Mouse (Mus musculus): ENCODE results near the gene Fam241a. TPM values are rescaled to one million over a fixed set of nuclear protein-coding genes. Genes with fewer than 3 reads are reported as not detected.

Gene Fam241a
- polyA plus RNA-seq, 1 experiment from 2014 or later: 11.9 TPM

DNA sequence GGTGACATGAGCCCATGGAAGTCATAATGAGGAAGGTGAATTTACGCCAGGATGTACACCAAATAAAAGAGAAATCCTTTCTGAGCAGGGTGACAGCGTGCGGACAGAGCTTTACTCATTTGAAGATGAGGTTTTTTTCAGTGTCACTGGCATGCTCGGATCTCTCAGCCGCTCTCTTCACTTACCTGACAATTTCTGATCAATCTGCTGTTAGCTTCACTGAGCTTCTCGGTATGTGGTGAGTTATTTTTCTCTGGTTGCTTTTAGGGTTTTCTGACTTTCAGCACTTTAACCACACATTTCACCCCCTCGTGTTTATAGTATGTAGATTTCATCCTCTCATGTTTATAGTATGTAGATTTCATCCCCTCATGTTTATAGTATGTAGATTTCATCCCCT, 21.1 kb downstream of the Fam241a start:
- Histone ChIP-seq H3K9ac (no peak overlapping the region), H3K4me2 (replicated peaks) (no peak overlapping the region), H3K4me3 (replicated peaks) (no peak overlapping the region), H3K9me3 (replicated peaks) (no peaks in the 10 kb centered on the region), H3K36me3 (no peaks in the 10 kb centered on the region), H3K4me1 (no peaks in the 10 kb centered on the region), H3K27me3 (no peaks in the 10 kb centered on the region), H3K27ac (replicated peaks) (no peak overlapping the region)
- ATAC-seq (ENCODE audit: insufficient number of reproducible peaks, low FRiP score, low TSS enrichment, low read depth): no peak
- 77% methylated on average over 7 of the region's 7 CpGs for WGBS

DNA sequence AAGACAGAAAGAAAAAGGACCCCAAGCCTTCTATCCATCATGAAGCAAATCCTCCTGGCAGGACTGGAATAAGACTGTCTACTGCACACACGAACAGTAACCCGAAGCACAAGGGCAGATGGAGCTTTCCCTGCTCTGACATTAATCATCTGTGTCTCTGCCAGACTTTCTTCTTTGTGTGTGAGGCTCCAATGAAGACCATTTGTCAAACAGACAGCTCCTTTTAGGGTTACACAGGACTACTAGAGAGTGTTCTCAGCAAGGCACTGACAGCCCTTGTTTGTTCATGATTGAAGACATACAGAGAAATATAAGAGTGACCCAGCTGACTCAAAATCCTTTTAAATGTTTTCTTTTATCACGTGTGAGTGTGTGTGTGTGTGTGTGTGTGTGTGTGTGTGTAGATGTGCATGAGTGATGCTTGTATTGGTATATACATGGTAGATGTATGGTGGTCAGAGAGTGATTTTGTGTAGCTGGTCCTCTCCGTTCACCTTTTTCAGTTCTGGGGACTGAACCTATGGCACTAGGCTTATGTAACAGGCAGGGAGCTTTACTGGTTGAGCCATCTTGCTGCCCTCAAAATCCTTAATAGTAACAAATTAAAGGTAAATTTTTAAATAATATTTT, 21.8 kb downstream of the Fam241a start:
- no peaks in the 10 kb centered on the region for H3K27me3 ChIP-seq
- no peak overlapping the region for H3K4me3 ChIP-seq (replicated peaks)
- WGBS: 46% methylated on average over 4 of the region's 4 CpGs
- H3K36me3 ChIP-seq: no peaks in the 10 kb centered on the region
- no peak overlapping the region for H3K27ac ChIP-seq (replicated peaks)
- H3K4me2 ChIP-seq (replicated peaks): no peak overlapping the region
- no peaks in the 10 kb centered on the region for H3K4me1 ChIP-seq
- H3K9ac ChIP-seq: no peak overlapping the region
- no peaks in the 10 kb centered on the region for H3K9me3 ChIP-seq (replicated peaks)
- ATAC-seq (ENCODE audit: insufficient number of reproducible peaks, low FRiP score, low TSS enrichment, low read depth): no peak

DNA sequence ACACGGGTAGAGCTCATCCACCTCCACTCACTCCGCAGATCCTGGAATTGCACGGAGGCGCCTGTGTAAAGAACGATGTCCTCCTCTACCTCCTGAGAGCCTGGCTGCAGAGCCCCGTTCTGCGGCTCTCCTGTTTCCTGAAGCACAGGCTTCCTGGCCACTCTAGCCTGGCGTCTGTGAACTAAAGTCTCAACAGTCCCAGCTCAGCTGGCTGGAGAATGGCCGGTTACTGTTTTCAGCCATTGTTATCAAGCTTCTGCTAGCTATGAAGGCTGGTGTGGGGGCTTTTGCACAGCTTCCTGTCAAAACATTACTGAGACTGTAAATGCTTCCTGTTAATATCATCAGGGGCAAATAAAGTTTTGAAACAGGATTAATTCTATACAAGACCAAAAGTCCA, 24.5 kb downstream of the Fam241a start:
- Histone ChIP-seq H3K4me1 (no peaks in the 10 kb centered on the region), H3K36me3 (no peaks in the 10 kb centered on the region), H3K27ac (replicated peaks) (no peak overlapping the region), H3K9ac (no peak overlapping the region), H3K4me3 (replicated peaks) (no peak overlapping the region), H3K4me2 (replicated peaks) (no peak overlapping the region), H3K9me3 (replicated peaks) (no peaks in the 10 kb centered on the region), H3K27me3 (no peaks in the 10 kb centered on the region)
- no peak for ATAC-seq (ENCODE audit: insufficient number of reproducible peaks, low FRiP score, low TSS enrichment, low read depth)
- WGBS: 82% methylated on average over 9 of the region's 9 CpGs

DNA sequence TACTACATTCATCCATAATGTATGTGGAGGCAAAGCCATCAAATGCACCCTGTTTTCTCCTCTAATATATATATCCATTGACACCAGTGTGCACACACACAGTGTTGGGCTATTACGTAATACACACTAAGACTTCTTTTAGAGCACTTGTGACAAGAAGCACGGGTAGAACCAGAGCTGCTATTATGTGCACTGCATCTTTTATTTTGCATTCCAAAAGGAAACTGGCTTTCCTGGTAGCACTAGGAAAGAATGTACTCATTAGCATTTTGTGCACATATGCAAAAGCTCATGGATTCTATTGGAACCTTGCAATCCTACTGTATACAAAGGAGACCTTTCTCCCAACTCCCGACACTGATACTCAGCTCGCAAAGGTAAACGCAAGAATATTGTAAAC, 27.2 kb downstream of the Fam241a start:
- H3K27me3 ChIP-seq: no peaks in the 10 kb centered on the region
- H3K36me3 ChIP-seq: no peaks in the 10 kb centered on the region
- H3K9ac ChIP-seq: no peak overlapping the region
- H3K4me1 ChIP-seq: no peaks in the 10 kb centered on the region
- no peak for ATAC-seq (ENCODE audit: insufficient number of reproducible peaks, low FRiP score, low TSS enrichment, low read depth)
- H3K27ac ChIP-seq (replicated peaks): no peak overlapping the region
- H3K9me3 ChIP-seq (replicated peaks): no peaks in the 10 kb centered on the region
- H3K4me3 ChIP-seq (replicated peaks): no peak overlapping the region
- H3K4me2 ChIP-seq (replicated peaks): no peak overlapping the region
- 61% methylated on average over 5 of the region's 5 CpGs for WGBS

DNA sequence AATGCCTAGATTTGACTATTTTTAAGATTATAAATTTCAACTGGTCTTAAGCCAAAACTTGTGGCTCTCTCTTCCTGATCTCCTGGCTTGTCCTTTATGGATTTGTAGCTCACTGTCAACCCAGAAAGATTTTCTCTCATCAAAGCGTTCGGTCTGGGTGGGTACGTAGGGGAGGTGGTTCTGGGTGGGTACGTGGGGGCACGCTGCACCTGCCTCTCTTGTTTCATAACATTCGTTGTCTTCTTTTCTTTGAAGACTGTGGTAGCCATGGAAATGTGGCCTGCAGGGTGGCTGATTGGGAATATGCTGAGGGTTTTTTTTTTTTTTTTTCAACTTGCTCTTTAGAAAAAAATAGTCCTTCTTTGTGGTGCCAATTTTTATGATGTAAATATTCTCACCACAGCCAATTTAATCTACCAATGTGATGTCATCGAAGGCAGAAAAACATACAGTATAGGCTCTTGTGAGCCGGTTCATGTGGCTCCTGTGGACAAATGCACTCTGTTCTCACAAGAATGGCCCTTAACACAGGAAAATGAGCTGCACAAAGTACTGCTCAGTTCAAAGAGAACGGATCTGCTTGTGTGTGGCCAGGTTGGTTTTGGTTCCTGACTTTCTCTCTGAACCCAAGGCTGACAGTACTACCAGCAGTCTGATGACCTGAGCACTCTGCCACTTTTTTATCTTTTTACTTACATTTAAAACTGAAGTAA, 27.9 kb downstream of the Fam241a start:
- no peak overlapping the region for H3K4me2 ChIP-seq (replicated peaks)

DNA sequence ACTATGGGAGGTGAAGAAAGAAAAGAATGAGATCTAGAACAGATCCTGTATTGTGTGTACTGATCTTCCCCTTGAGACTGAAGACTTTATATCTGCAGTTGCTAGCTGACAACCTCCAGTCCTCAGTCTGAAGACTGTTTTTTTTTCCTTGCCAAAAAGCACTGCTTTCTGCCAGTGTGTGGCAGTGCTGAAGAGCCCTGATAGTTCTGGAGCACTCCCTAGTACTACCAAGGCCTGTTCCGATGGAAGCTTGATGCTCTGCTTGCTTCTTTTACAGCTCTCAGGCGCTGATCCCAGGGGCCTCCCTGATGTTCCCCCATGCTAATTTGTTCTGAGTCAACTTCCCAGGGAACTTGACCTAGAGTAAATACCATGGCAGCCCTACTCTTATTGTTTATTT, 31.9 kb downstream of the Fam241a start:
- no peaks in the 10 kb centered on the region for H3K9me3 ChIP-seq (replicated peaks)
- 39% methylated on average over 2 of the region's 2 CpGs for WGBS
- H3K36me3 ChIP-seq: no peaks in the 10 kb centered on the region
- H3K9ac ChIP-seq: no peak overlapping the region
- H3K27me3 ChIP-seq: no peaks in the 10 kb centered on the region
- no peak overlapping the region for H3K4me2 ChIP-seq (replicated peaks)
- no peaks in the 10 kb centered on the region for H3K4me1 ChIP-seq
- no peak overlapping the region for H3K4me3 ChIP-seq (replicated peaks)
- no peak for ATAC-seq (ENCODE audit: insufficient number of reproducible peaks, low FRiP score, low TSS enrichment, low read depth)
- no peak overlapping the region for H3K27ac ChIP-seq (replicated peaks)

More for the DNA sequence above, 27.9 kb downstream of the Fam241a start:
- Histone ChIP-seq H3K36me3 (no peaks in the 10 kb centered on the region), H3K9me3 (replicated peaks) (no peaks in the 10 kb centered on the region), H3K27me3 (no peaks in the 10 kb centered on the region), H3K4me3 (replicated peaks) (no peak overlapping the region), H3K4me1 (no peaks in the 10 kb centered on the region), H3K27ac (replicated peaks) (no peak overlapping the region), H3K9ac (no peak overlapping the region)
- ATAC-seq (ENCODE audit: insufficient number of reproducible peaks, low FRiP score, low TSS enrichment, low read depth): no peak
- WGBS: 78% methylated on average over 9 of the region's 9 CpGs

DNA sequence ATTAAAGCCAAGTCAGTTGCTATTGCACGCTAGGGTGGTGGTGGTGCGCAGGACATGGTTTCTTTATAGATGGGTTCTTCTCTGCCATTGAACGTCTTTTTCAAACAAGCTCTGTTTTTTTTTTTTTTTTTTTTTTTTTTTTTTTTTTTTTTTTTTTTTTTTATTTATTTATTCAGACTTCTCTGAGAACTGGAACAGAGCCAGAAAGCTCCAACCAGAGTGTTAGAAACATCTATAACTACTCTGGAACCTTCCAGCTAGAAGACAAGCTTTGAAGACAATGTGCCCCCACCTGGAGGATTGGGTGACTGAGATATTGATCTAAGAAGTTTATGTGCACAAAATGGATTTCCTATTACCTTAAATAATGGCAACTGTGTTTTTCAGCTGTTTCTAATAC, 32.6 kb downstream of the Fam241a start:
- Histone ChIP-seq H3K9me3 (replicated peaks) (no peaks in the 10 kb centered on the region), H3K4me1 (no peaks in the 10 kb centered on the region), H3K27ac (replicated peaks) (no peak overlapping the region), H3K36me3 (no peaks in the 10 kb centered on the region), H3K4me2 (replicated peaks) (no peak overlapping the region), H3K9ac (no peak overlapping the region), H3K27me3 (no peaks in the 10 kb centered on the region), H3K4me3 (replicated peaks) (no peak overlapping the region)
- WGBS: 50% methylated on average over 3 of the region's 3 CpGs
- ATAC-seq (ENCODE audit: insufficient number of reproducible peaks, low FRiP score, low TSS enrichment, low read depth): no peak

DNA sequence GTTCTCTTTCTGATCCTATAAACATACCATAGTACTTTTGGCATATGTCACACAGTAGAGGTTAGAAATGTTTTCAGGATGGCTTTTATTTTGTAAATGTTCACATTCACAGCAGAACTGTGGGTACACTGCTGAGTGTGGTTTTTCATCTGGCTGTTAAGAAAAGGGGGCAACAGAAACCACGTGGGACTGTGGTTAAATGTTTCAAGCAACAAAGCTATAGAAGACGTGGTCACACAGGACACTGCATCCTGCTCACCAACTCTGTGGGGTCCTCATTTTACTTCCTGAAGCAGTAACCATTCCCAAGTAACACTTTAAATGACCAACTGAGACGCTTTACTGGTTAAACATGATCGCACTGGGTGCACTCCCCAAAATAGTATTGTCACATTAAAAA, 33.6 kb downstream of the Fam241a start:
- no peak overlapping the region for H3K4me2 ChIP-seq (replicated peaks)
- no peak for ATAC-seq (ENCODE audit: insufficient number of reproducible peaks, low FRiP score, low TSS enrichment, low read depth)
- 47% methylated on average over 4 of the region's 4 CpGs for WGBS
- H3K4me3 ChIP-seq (replicated peaks): no peak overlapping the region
- H3K9me3 ChIP-seq (replicated peaks): no peaks in the 10 kb centered on the region
- H3K36me3 ChIP-seq: no peaks in the 10 kb centered on the region
- no peak overlapping the region for H3K9ac ChIP-seq
- no peaks in the 10 kb centered on the region for H3K27me3 ChIP-seq
- no peak overlapping the region for H3K27ac ChIP-seq (replicated peaks)
- H3K4me1 ChIP-seq: no peaks in the 10 kb centered on the region

DNA sequence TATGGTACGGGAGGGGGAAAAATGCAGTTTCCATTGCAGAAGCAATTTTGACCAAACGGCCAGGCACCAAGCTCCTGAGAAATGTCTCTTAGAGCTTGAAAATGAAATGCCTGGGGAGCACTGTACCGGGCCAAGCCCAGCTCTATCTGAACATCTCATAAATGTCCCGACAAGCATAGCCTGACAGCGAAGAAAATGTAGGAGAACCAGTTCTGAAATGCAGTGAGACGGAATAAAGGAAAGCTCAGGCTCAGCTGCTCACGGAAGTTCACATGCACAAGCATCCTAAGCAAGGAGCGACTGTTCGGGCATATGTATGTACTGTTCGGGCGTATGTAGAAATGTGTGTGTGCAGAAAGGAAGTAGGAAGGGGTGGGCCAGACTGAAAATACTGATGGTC, 34.8 kb downstream of the Fam241a start:
- no peak overlapping the region for H3K4me2 ChIP-seq (replicated peaks)
- WGBS: 69% methylated on average over 11 of the region's 11 CpGs
- no peak for ATAC-seq (ENCODE audit: insufficient number of reproducible peaks, low FRiP score, low TSS enrichment, low read depth)
- no peaks in the 10 kb centered on the region for H3K4me1 ChIP-seq
- no peak overlapping the region for H3K9ac ChIP-seq
- no peak overlapping the region for H3K4me3 ChIP-seq (replicated peaks)
- H3K36me3 ChIP-seq: no peaks in the 10 kb centered on the region
- no peaks in the 10 kb centered on the region for H3K27me3 ChIP-seq
- H3K9me3 ChIP-seq (replicated peaks): no peaks in the 10 kb centered on the region
- H3K27ac ChIP-seq (replicated peaks): peak overlapping the region; percentile 63

DNA sequence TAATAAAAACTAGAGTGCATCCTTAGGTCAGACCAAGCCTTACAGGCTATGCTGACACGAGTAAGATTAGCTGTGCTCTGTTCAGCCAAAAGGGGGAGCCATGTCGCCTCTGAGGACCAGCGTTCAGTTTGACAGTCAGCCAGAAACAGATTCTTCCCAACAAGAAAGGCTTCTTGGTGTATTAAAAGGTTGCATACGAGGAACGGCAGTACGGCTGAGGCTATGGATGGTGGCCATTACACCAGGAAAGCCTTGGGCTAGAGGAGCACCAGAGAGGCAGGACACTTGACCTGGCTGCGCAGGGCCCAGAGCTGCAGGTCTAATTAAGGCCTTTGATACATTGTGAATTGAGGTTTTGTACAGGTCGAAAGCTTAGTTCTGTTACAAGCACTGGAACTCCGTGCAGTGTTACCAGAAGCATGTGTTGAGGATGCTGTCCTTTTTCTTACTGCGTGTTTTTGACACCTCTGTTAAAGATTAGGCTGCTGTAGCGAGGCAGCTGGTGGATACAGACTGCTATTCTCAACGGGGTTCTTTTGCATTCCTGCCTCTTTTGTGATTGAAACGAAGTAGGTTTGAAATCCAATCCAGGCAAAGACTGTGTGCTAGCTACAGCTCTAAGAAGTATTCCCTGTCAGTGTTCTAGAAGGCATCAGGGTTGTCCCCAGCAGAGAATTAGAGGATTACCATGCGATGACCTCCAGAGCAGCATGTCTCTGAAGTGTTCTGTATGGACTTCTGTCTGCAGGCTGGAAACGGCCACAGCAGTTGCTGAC, 42.5 kb downstream of the Fam241a start:
- ATAC-seq (ENCODE audit: insufficient number of reproducible peaks, low FRiP score, low TSS enrichment, low read depth): no peak
- H3K4me2 ChIP-seq (replicated peaks): peak overlapping the region; percentile 26; the same call in 1 of the 2 replicates
- no peak overlapping the region for H3K9ac ChIP-seq

DNA sequence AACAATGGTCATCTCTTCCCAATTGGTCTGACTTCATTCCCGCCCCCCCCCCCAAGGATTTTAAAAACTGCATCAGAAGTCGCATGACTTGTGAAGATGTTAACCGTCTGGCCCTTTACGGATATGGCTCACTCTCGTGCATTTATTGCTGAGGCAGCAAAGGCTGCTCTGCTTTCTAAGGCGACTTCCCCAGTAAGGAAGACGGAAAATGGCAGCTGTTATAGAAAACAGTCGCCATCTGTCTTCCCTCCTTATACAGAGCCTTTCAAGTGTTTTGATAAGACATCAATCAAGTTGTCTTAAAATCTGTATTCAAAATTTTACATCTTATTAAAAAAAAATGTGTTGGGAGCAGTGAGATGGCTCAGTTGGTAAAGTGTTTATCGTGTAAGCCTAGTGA, 43.4 kb downstream of the Fam241a start:
- Histone ChIP-seq H3K4me1 (0 out of 2 replicates have a peak, but pooled peaks cover 3% of the 10 kb centered on the region), H3K27me3 (no peaks in the 10 kb centered on the region), H3K9ac (no peak overlapping the region), H3K4me3 (replicated peaks) (no peak overlapping the region), H3K27ac (replicated peaks) (no peak overlapping the region), H3K36me3 (no peaks in the 10 kb centered on the region), H3K9me3 (replicated peaks) (no peaks in the 10 kb centered on the region), H3K4me2 (replicated peaks) (no peak overlapping the region)
- WGBS: 73% methylated on average over 9 of the region's 9 CpGs
- ATAC-seq (ENCODE audit: insufficient number of reproducible peaks, low FRiP score, low TSS enrichment, low read depth): no peak

More for the DNA sequence above, 42.5 kb downstream of the Fam241a start:
- no peak overlapping the region for H3K27ac ChIP-seq (replicated peaks)
- 21% methylated on average over 15 of the region's 15 CpGs for WGBS
- no peaks in the 10 kb centered on the region for H3K36me3 ChIP-seq
- no peaks in the 10 kb centered on the region for H3K9me3 ChIP-seq (replicated peaks)
- H3K4me1 ChIP-seq: 0 out of 2 replicates have a peak, but pooled peaks cover 3% of the 10 kb centered on the region
- no peak overlapping the region for H3K4me3 ChIP-seq (replicated peaks)
- no peaks in the 10 kb centered on the region for H3K27me3 ChIP-seq

Measured in embryonic facial prominence, embryonic 15.5 days (tissue).